Mouse (Mus musculus) megakaryocyte, adult 5-6 weeks (primary cell): Measurements from ENCODE around the gene Zyg11b. TPM values are rescaled to one million over a fixed set of nuclear protein-coding genes. Genes with fewer than 3 reads are reported as not detected.

Experiments used
- ATAC-seq: 2 replicates; pipeline ENCODE4 v1.8.0; 2016; ENCODE audit warnings: mild to moderate bottlenecking, inconsistent platforms; ENCODE audit not compliant: poor library complexity, severe bottlenecking
- total RNA-seq, 2 experiments: library from RNA; stranded (forward) in 1 of 2; stranded (reverse) in 1 of 2; fragments of 153-499, 151-499 nt in 1 of 2; fragments of 221-1000, 200-1000 nt in 1 of 2; gene quantifications; 2 replicates each; pipeline versions ENCODE4 v1.2.3 to v1.2.4; 2015 to 2017

Gene Zyg11b
- total RNA-seq, 2 experiments from 2014 or later = 18.9 to 21.6 TPM

DNA sequence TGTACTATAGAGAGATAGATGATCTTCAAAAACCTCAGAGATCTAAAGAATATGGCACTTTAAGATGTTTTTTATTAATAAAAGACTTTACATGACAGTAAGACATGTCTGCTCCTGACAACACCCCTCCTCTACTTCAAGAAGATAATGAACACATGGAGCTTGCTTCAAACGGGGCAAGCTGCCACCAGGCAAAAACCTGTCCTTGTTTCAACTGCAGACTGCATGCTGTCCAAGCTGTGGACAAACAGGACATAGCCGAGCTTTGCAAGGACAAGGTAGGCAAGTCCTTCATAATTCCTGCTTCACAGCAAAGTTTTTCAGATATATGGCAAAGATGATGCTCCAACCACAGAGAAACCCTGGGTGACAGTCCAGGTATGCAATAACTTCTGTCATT is 101.7 kb downstream of the Zyg11b start:
- no peak for ATAC-seq

- ATAC-seq = no peak
These were observed 104.5 kb downstream of the Zyg11b start for GRCm38 (mm10) chr4:108196277-108196855.

DNA sequence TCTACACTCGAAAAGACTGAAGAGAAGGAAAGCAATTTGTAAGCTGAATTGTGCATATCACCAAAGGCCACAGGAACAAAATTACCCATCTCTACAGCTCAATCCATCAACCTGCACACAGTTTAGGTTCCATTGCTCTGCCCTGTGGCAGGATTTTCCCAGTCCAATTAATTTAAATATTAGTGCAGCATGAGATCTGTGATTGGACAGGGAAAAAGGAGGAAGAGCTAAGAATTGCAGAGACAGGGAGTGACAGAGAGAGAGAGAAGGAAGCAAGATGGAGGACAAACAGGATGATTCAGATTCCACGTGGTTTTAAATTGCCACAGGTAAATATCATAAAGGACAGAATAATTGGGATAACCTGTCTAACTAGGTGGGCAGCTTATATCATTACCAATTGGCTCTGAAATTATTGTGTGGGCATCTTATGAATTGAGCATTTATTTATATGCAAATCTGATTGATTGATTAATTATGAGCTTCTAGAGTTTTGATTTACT is 108.0 kb downstream of the Zyg11b start:
- ATAC-seq = no peak

- ATAC-seq = no peak
These were observed 118.6 kb downstream of the Zyg11b start for GRCm38 (mm10) chr4:108182278-108182677.

Other genes starting within 250 kb of the Zyg11b start
- not detected in 2 replicates for gene Podn, start 204.7 kb downstream of the Zyg11b start, total RNA-seq (2015)
- not detected in 2 replicates for gene Podn, start 204.7 kb downstream of the Zyg11b start, total RNA-seq (2017)
- 327 TPM in 2 replicates for gene Scp2, start 156.1 kb downstream of the Zyg11b start, total RNA-seq (2015)
- gene Scp2, start 156.1 kb downstream of the Zyg11b start, total RNA-seq (2017) = 470 and 494 TPM in 2 replicates
- gene Echdc2, start 135.7 kb downstream of the Zyg11b start, total RNA-seq (2015) = not detected in 2 replicates
- gene Echdc2, start 135.7 kb downstream of the Zyg11b start, total RNA-seq (2017) = 1.1 and 1.2 TPM in 2 replicates
- gene Zyg11a, start 83.0 kb downstream of the Zyg11b start, total RNA-seq (2015) = not detected in 2 replicates
- gene Zyg11a, start 83.0 kb downstream of the Zyg11b start, total RNA-seq (2017) = not detected in 2 replicates
- 4.3 and 10.3 TPM in 2 replicates for gene Coa7, start 27.0 kb upstream of the Zyg11b start, total RNA-seq (2015)
- gene Coa7, start 27.0 kb upstream of the Zyg11b start, total RNA-seq (2017) = 3.8 and 14.3 TPM in 2 replicates
- gene Shisal2a, start 82.3 kb upstream of the Zyg11b start, total RNA-seq (2015) = not detected in 2 replicates
- gene Shisal2a, start 82.3 kb upstream of the Zyg11b start, total RNA-seq (2017) = not detected in 2 replicates
- 0.38 and 3.6 TPM in 2 replicates for gene Gpx7, start 105.9 kb upstream of the Zyg11b start, total RNA-seq (2015)
- gene Gpx7, start 105.9 kb upstream of the Zyg11b start, total RNA-seq (2017) = 0.11 and 1.0 TPM in 2 replicates
- 34.5 and 39.4 TPM in 2 replicates for gene Tut4, start 158.3 kb upstream of the Zyg11b start, total RNA-seq (2015)
- 18.2 and 26.0 TPM in 2 replicates for gene Tut4, start 158.3 kb upstream of the Zyg11b start, total RNA-seq (2017)